ENCODE assay signal across 16 mouse cellular contexts in the genomic region with DNA sequence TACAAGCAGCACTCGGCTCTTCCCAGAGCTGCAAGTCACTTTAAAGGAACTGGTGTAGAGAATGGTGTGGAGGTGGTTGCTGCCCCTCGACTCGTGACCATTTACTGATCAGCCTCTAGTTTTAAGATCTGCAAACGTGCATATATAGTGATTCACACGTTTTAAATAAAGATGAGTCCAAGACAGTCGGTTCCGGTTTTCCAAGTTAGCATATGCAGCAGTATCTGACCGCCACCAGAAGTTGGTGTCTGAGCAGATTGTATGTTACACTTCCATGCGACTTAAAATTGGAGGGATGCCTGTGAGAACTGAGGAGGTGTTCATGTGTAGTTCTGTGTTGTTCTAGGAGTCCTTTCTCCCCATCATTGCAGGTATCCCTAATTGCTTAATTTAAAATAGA.
A peak's percentile ranks its signal among the peaks of the same experiment; 100 is the strongest.
DNase-seq lines count a peak whose midpoint lies in the region; ATAC-seq lines count a peak whose summit lies in the region.
"Had no signal": no experiment of that assay in that cellular context is flagged by ENCODE, and none has a peak within 500 bp of the region (broad histone marks: within the 10 kb centered on the region; RNA-seq: fewer than 3 reads in every experiment).

No protein-coding gene starts in this region.

- no peak for DNase-seq in frontal cortex, postnatal 10 days (ENCODE audit: low spot score in 2 of 2)
- peak; percentile 13 for DNase-seq in right cerebral cortex, adult 18-20 months
- DNase-seq in right cerebral cortex, postnatal 4 days = no peak
- peak; percentile 12 to 13 for DNase-seq in right cerebral cortex, postnatal 36 days (ENCODE audit: low spot score in 2 of 2)
- DNase-seq in kidney, adult 18-20 months = no peak
- DNase-seq: adrenal gland, adult 8-10 months; adrenal gland, postnatal 25 days; cerebellum, adult 18-20 months; cerebellum, adult 9-10 months; cerebellum, postnatal 14 days; gastrocnemius, postnatal 10 days; gastrocnemius, postnatal 36 days had no signal

- ATAC-seq in frontal cortex, adult (ENCODE audit: low TSS enrichment) = peak; percentile 52; the same call in 1 of the 2 replicates
- ATAC-seq: activated CD4-positive, CD25-positive, alpha-beta regulatory T cell, adult 4 months; forebrain, embryonic 13.5 days; forebrain, embryonic 16.5 days had no signal

Comparison
In these comparisons a context has a peak if more than half of its experiments do, and no peak if none do; other contexts are left out.
1. DNase-seq: peak in right cerebral cortex, adult 18-20 months (single experiment) and right cerebral cortex, postnatal 36 days (2 of 2); none in frontal cortex, postnatal 10 days (0 of 2), right cerebral cortex, postnatal 4 days (single experiment) and kidney, adult 18-20 months (single experiment).